Mouse (Mus musculus): Measurements from ENCODE around the gene Cnksr2.

The Cnksr2 gene

DNA sequence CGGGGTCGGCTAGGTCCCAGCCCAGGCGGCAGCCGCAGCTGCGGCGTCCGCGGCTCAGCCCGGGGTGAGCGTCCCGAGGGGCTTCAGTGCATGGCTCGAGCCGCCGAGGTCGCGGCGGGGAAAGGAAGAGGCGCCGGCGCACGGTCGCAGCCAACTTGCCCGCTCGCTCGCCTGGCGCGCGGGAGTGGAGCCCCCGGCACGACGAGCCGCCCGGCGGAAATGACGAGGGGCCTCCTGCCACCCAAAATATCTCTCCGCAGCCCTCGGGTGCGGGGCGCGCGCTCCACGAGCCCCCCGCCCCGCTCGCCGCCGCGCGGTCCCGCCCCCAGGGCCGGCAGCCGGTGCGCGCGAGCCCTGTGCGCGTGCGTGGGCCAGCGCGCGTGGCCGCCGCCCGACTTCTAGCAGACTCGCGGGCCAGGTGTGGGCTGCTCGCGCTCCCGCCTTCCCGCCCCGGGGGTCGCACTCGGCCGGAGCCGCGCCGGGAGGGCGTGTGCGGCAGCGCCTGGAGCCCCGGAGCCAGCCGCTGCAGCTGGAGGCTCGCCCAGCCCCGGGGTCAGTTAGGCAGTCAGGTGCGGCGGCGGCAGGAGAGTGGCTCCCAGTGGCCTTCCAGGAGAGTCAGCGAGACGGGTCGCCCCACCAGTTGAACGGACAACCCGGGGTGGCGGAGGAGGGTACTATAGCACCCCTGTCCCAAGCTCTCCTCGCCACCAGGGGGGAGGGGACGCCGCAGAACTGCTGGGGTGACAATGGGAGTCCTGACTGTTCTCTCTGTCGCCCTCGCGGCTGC, at the start of gene Cnksr2:
Gene Cnksr2, minus strand, starts transcription at position 238 of the 787 bp plus-strand sequence.
- no peak for DNase-seq (ENCODE audit: low read depth in 1 of 2, low spot score in 2 of 2)

DNA sequence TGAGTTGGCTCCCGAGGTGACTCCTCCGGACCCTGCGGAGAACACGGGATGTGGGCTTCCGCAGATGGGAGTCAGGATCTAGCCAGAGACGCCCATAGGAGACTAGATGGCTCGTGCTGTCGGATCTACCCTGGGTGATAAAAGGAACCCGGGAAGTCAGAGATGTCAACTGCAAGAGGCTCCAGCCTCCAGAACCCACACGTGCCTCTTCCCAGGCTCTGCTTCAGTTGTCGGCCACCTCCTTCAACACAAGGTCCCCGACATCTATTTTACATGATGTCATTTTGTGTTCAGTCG, 698 bp upstream of the Cnksr2 start:
- DNase-seq (ENCODE audit: low read depth in 1 of 2, low spot score in 2 of 2), result no peak

DNA sequence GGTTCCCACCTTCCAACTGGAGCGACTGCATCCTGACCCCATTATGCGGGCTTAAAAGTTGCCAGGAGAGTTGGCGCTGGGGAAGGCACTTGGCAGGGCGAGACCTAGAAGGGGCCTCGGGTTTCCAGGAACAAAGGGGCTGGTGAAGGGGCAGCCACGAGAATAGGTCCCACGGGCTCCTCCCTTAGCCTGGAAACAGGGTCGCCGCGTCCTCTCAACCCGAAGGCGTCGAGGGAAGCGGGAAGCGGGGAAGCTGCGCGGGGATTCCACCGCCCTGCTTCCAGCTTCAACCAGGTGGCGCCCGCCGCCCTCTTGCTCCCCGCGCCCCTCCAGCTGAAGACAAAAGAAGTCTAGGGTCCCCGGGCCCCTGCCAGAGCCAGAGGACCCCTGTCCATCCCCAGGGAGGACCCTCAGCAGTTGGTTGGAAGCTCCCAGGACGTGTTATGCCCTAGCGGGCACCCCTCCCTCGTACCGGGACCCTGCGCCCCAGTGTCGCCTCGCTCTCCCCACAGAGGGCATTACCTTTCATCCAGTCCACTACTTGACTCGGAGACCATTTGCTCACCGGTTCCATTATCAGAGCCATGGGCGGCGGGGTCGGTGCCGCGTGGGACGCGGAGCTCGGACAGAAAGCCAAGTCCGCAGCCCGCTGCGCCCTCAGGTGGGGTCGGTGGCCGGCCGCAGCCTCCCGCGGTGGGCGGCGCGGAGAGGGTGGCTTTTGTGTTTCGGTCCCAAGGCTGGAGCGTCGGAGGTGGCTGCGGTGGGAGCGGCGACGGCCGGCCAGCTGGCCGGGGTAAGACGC, 638 bp downstream of the Cnksr2 start:
- DNase-seq (ENCODE audit: low read depth in 1 of 2, low spot score in 2 of 2), result no peak

DNA sequence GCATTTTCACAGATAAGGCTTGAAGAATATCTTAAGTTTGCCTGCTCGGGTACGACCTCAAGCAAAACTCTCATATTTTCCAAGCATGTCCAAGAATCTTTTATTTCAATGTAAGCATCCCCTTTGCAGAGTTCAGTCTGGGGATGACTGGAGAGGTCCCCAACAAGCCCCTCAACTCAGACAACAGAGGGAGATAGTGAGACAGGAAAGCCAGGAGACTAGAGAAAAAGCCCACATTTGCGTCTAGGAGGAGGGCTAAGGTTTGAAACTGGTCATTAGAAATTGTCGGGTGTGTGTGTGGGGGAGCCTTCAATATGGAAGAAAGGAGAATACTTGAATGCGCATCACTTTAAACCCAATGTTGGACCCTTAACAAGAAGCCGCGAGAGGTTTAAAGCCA, 1.4 kb downstream of the Cnksr2 start:
- no peak for DNase-seq (ENCODE audit: low read depth in 1 of 2, low spot score in 2 of 2)

DNA sequence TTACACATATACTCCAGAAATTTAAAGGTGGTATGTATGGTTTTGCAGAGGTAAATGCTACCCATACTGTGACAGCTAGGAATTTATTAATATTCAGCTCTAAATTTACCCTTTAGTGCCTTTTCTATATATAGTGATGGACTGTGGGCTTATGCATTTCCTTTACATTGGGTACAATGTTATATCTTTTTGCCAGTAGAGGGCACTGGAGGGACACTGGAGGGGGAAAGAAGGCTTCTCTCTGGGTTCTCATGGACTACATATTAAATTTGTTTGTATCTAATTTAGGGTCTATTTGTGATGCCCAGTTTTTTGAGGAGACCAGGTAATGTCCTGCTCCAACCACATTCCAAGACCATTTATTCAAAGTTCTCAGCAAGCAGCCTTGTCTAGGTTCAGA, 91.4 kb downstream of the Cnksr2 start:
- DNase-seq (ENCODE audit: low read depth in 1 of 2, low spot score in 2 of 2), result no peak

DNA sequence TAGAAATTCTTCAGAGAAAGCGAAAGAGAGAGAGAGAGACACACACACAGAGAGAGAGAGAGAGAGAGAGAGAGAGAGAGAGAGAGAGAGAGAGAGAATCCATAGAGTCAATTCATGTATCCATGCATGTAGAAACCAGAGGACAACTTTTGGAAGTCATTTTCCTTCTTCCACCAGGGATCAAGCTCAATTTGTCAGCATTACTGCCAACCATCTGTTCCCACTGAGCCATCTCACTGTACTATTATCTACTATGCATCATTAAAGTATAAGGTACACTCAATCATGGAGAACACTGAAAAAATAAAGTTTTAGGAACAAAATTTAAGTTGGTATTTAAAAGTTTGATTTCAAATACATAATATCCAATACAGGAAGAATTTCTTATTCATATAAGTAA, 93.8 kb downstream of the Cnksr2 start:
- no peak for DNase-seq (ENCODE audit: low read depth in 1 of 2, low spot score in 2 of 2)

DNA sequence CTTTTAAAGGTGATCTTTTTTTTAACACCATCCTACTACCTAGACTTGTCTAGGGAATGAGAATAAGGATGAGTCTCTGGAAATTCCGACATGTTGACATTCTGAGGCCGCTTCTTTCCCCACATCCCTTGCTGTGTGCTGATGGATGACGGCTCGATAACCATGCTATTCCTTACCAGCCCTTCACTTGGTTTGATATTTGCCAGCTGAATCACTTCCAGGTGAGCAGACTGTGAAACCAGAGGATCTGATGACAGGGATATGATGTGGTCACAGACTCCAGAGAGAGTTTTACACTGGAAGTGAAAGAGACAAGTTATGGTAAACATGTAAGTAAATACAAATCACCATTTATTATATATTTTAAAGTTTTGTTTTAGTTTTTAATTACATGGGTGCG, 98.0 kb downstream of the Cnksr2 start:
- no peak for DNase-seq (ENCODE audit: low read depth in 1 of 2, low spot score in 2 of 2)

DNA sequence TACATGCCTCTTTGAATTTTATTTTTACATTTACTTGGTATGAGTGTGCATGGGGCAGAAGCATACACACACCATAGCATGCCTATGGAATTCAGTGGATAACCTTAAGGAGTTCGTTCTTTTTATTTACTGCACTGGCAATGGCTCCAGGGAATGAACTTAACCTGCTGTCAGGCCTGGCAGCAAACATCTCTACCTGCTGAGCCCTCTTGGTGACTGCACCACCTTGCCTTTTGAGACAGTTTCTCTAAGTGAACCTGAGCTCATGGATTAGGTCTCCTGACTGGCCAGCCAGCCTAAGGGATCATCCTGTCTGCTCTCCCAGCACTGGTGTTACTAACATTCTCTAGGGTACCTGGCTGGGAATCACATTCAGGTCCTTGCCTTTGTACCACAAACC, 106.5 kb downstream of the Cnksr2 start:
- DNase-seq (ENCODE audit: low read depth in 1 of 2, low spot score in 2 of 2), result no peak

DNA sequence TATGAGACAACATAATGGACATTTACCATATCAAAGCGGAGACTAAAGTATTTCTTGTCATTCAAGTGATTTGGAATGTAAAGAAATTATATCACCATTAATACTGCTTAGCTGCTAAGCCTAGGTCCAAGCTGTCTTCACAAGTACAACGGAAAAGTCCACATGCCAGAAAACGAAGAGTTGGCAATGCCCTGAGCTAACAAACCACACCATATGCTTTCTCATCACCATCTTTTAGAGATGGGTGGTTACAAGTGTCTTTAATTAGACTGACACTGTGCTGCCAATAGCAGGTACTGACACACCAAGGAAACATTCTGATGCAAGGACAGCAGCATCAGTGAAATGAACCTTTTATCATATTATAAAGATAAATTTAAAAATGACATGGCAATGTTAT, 123.0 kb downstream of the Cnksr2 start:
- no peak for DNase-seq (ENCODE audit: low read depth in 1 of 2, low spot score in 2 of 2)

DNA sequence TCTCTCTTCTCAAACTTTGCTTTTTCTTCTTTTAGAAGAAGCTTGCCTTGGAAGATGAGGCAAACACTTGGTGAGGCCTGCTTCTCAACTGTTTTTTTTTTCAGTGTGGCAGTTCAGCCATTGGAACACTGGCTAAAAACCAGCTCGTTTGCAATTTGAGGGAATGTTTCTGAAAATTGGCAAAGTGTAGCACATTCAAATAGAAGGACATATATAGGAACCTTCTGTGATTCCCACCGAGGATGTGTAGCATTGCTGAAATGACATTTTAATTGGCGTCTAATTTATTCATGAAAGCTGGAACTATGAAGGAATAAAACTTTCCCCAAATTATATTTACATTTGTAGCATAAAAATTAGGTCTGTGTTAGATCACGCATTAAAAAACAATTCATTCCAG, 213.1 kb downstream of the Cnksr2 start:
- DNase-seq (ENCODE audit: low read depth in 1 of 2, low spot score in 2 of 2), result no peak

DNA sequence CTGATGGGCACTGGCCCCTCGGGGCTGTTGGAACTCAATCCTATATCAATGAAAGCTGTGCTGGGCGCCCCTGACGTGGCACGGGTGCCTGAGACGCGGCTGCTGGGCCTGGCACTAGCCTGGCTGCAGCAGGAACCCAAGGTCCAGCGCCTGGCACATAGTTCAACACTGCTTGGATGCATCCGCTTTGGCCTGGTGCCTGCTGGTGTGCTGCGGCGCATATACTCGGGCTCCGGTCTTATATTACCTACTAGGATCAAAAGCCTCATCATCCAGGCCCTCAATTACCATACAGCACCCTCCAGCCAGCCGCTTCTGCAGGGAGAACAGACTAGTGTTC, 224.2 kb downstream of the Cnksr2 start:
- no peak for DNase-seq (ENCODE audit: low read depth in 1 of 2, low spot score in 2 of 2)

DNA sequence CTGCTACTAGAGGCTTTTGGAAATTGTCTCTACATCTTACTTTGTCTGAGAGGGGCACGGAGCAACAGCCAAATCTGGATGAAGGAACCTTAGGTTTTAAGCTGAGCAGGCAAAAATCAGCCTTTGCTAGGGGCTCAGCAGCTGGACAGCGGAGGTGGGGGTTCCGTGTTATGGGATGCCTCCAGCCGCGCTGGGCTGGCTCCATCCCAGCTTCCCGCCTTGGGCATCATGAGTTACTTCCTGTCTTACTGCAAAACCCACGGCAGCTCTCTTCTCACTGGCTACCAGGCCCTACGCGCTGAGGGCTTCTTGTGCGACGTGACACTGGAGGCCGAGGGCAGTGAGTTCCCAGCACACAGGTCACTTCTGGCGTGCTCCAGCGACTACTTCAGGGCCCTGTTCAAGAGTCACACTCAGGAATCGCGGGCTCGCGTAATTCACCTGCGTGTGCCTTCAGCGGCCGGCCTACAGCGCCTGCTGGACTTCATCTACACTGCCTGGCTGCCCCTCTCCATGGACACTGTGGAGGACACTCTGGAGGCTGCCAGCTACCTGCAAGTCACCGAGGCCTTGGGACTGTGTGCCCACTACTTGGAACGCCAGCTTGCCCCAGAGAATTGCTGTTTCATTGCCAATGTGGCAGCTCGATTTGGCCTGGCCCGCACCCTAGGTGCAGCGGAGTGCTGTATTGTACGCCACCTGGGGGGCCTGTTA, 224.7 kb downstream of the Cnksr2 start, which contains the start of gene Klhl34:
Gene Klhl34, plus strand, starts transcription at position 229 of the 714 bp plus-strand sequence.
- no peak for DNase-seq (ENCODE audit: low read depth in 1 of 2, low spot score in 2 of 2)

DNA sequence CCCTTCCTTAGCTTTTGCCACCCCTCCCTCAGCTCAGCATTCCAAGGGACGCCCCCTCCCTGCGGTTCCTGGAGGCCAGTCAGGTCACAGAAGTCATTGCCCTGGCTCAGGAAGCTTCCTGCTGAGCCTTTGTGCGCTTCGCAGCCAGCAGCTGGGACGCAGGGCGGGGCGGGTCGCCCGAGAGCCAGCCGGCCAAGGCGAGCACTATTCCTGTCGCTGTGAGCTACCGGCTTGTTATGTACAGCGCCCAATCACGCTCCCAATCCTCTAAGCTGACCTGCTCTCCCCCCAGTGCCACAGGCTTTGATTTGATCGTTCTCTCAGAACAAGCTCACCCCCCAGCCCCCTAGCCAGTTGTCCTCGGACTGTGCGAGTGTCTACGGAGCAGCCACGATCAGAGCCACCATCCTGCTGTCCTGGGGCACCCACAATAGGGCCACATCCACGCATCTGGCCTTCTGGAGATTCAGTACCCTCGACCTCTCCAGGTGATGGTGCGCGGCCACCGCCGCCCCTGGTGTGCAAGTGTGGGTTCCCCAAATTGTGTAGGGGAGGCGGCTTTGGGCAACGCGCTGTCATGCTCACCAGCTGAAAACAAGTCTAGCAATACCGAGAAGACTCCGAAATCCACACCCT, 225.4 kb downstream of the Cnksr2 start:
- DNase-seq (ENCODE audit: low read depth in 1 of 2, low spot score in 2 of 2), result no peak

DNA sequence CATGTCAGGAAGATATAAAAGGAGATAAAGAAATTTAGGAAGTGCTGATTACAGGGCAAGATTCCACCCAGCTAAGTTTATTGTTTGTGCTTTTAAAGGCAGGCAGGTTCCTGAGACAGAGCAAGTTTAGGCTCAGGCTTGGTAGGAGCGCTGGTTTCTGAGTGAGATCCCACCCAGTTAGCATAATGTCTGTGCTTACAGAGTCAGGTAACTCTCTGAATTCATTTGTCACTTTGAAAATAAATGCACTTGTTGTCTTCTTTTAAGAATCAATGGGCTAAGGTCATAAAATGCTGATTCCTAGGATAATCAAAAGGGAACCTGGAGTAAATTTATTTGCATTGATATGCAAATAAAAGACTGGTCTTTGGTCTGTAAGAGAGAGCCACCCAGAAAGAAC, 233.4 kb downstream of the Cnksr2 start:
- DNase-seq (ENCODE audit: low read depth in 1 of 2, low spot score in 2 of 2), result no peak

DNA sequence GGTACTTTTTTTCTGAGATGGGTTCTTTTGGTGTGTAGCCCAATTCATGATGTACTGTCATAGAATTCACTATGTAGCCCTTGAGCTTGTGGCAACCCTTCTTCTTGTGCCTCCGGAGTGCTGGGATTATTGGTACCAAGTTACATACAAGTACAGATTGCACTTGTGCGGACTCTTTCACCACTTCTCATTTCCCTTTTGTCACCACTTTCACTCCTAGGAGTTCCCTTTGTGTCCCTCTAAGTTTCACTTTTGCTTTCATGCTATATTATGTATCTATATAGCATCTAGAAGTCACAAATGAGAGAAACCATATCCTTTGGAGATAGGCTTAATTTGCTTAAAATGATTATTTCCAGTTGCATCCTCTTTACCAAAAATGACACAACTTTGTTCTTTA, 241.4 kb downstream of the Cnksr2 start:
- no peak for DNase-seq (ENCODE audit: low read depth in 1 of 2, low spot score in 2 of 2)
